Mouse (Mus musculus): ENCODE results near the gene Urah. TPM values are rescaled to one million over a fixed set of nuclear protein-coding genes. Genes with fewer than 3 reads are reported as not detected.
A peak's percentile ranks its signal among the peaks of the same experiment; 100 is the strongest.

Gene Urah
- polyA plus RNA-seq, 1 experiment from 2014 or later = 38.8 TPM

- Histone ChIP-seq H3K4me2 (replicated peaks) (no peak overlapping the region), H3K9ac (no peak overlapping the region), H3K4me1 (peaks cover 12% of the 10 kb centered on the region), H3K4me3 (replicated peaks) (no peak overlapping the region), H3K9me3 (replicated peaks) (no peaks in the 10 kb centered on the region), H3K27ac (replicated peaks) (no peak overlapping the region), H3K27me3 (no peaks in the 10 kb centered on the region), H3K36me3 (peaks cover 14% of the 10 kb centered on the region; the same call in 1 of the 2 replicates)
- WGBS = 89% methylated on average over 7 of the region's 7 CpGs
- ATAC-seq (ENCODE audit: insufficient number of reproducible peaks, low FRiP score, low TSS enrichment, low read depth) = no peak
Measured at GRCm38 (mm10) chr7:140879355-140879754, 44.5 kb downstream of the Urah start.

DNA sequence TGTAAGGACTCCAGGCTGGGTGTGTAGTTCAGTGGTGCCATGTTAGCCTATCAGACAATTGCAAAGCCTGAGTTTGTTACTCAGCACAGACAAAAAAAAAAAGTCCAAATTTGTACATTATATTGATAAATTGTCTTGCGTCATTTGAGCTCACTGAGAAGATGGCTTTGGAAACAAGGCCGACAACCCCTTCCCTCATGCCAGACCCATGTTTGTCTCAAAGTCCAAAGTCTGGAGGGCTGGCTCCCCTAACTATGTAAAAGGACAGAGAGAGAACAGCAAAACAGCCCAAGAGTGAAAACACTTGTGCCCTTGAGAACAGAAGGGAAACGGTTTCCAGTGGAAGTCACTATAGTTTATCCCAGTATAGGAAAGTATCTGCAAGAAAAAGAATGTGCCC lies 45.6 kb downstream of the Urah start:
- Histone ChIP-seq H3K9me3 (replicated peaks) (no peaks in the 10 kb centered on the region), H3K27me3 (no peaks in the 10 kb centered on the region), H3K4me3 (replicated peaks) (no peak overlapping the region), H3K36me3 (peaks cover 7% of the 10 kb centered on the region; the same call in 1 of the 2 replicates), H3K4me2 (replicated peaks) (0 out of 2 replicates have a peak overlapping the region, but pooled peaks have one; percentile 56), H3K4me1 (peaks cover 12% of the 10 kb centered on the region), H3K9ac (no peak overlapping the region), H3K27ac (replicated peaks) (no peak overlapping the region)
- ATAC-seq (ENCODE audit: insufficient number of reproducible peaks, low FRiP score, low TSS enrichment, low read depth) = no peak
- 77% methylated on average over 3 of the region's 3 CpGs for WGBS

DNA sequence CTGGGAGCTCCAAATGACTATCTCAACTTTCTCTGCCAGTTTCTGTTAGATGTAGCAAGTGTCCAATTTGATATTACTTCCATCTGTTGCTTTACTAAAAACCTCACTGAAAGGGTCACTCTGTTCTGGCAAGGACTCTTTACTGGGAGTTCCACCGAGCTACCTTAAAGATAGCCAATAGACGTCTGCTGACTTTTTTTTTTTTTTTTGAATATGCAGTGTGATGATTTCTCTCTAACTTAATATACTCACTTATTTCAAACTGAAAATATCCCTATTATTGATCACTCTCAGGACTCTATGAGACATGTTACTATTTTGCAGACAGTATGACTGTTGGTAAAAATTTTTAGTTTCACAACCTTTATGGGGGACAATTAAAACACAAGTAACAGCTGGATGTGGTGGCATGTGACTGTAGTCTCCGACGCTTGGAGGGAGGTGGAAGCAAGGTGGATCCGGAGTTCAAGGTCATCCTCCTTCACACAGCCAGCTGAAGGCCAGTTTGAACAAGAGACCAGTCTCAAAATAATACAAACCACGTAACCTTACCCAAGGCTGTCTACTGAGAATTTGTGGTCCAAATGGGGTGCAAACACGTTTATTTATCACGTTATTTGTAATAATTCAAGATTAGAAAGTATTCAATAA lies 46.2 kb downstream of the Urah start:
- WGBS = 17% methylated on average over 8 of the region's 8 CpGs
- H3K9ac ChIP-seq = peak overlapping the region; percentile 89
- peaks cover 7% of the 10 kb centered on the region for H3K36me3 ChIP-seq
- H3K4me3 ChIP-seq (replicated peaks) = peak overlapping the region; percentile 93
- H3K9me3 ChIP-seq (replicated peaks) = no peaks in the 10 kb centered on the region
- H3K4me1 ChIP-seq = peaks cover 12% of the 10 kb centered on the region
- H3K27me3 ChIP-seq = no peaks in the 10 kb centered on the region
- no peak for ATAC-seq (ENCODE audit: insufficient number of reproducible peaks, low FRiP score, low TSS enrichment, low read depth)
- no peak overlapping the region for H3K27ac ChIP-seq (replicated peaks)
- peak overlapping the region; percentile 56 for H3K4me2 ChIP-seq (replicated peaks)

GRCm38 (mm10) chr7:140881696-140882468 lies 47.1 kb downstream of the Urah start, which contains the start of the genes Psmd13 and Sirt3:
Gene Psmd13 (plus strand): TSS chr7:140881968.
Gene Sirt3 (minus strand): TSS chr7:140882309.
- Histone ChIP-seq H3K9ac (peak within 1 kb of the TSS; percentile 89), H3K27ac (replicated peaks) (peak within 1 kb of the TSS; percentile 70), H3K4me2 (replicated peaks) (peak within 1 kb of the TSS; percentile 56), H3K36me3 (peaks cover 13% of the 10 kb centered on the region), H3K4me1 (peaks cover 12% of the 10 kb centered on the region), H3K27me3 (no peaks in the 10 kb centered on the region), H3K9me3 (replicated peaks) (no peaks in the 10 kb centered on the region), H3K4me3 (replicated peaks) (peak within 1 kb of the TSS; percentile 93)
- under 1% methylated on average over 59 of the region's 59 CpGs for WGBS
- peak; percentile 95 for ATAC-seq (ENCODE audit: insufficient number of reproducible peaks, low FRiP score, low TSS enrichment, low read depth)

DNA sequence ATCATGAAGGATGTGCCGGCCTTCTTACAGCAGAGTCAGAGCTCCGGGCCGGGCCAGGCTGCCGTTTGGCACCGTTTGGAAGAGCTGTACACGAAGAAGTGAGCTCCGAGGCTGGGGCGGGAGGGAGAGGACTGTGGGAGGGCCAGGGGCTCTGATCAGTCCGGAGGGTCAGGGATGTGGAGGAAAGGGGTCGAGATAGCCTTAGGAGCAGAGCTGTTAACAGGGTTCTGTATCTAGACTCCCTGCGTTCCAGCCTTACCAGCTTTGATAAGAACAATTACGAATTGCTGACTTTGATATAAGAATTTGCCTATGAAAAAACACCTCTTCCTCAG lies 47.6 kb downstream of the Urah start:
- 1% methylated on average over 12 of the region's 12 CpGs for WGBS
- H3K36me3 ChIP-seq = peaks cover 19% of the 10 kb centered on the region
- peak; percentile 39 for ATAC-seq (ENCODE audit: insufficient number of reproducible peaks, low FRiP score, low TSS enrichment, low read depth)
- peak overlapping the region; percentile 93 for H3K4me3 ChIP-seq (replicated peaks)
- no peaks in the 10 kb centered on the region for H3K9me3 ChIP-seq (replicated peaks)
- H3K9ac ChIP-seq = peak overlapping the region; percentile 89
- peaks cover 12% of the 10 kb centered on the region for H3K4me1 ChIP-seq
- H3K27ac ChIP-seq (replicated peaks) = peak overlapping the region; percentile 70
- no peaks in the 10 kb centered on the region for H3K27me3 ChIP-seq
- peak overlapping the region; percentile 56 for H3K4me2 ChIP-seq (replicated peaks)

Other genes starting within 250 kb of the Urah start
- not detected in 2 replicates for gene Olfr46, start 233.7 kb upstream of the Urah start, polyA plus RNA-seq (2015; fragmentation: Nextera tagmentation; extraction: Ambion mirVana)
- not detected in 2 replicates for gene Olfr61, start 206.0 kb upstream of the Urah start, polyA plus RNA-seq (2015; fragmentation: Nextera tagmentation; extraction: Ambion mirVana)
- not detected in 2 replicates for gene Olfr53, start 188.6 kb upstream of the Urah start, polyA plus RNA-seq (2015; fragmentation: Nextera tagmentation; extraction: Ambion mirVana)
- gene Olfr539, start 175.1 kb upstream of the Urah start, polyA plus RNA-seq (2015; fragmentation: Nextera tagmentation; extraction: Ambion mirVana) = not detected in 2 replicates
- gene Olfr45, start 153.1 kb upstream of the Urah start, polyA plus RNA-seq (2015; fragmentation: Nextera tagmentation; extraction: Ambion mirVana) = not detected in 2 replicates
- not detected in 2 replicates for gene Olfr541, start 137.8 kb upstream of the Urah start, polyA plus RNA-seq (2015; fragmentation: Nextera tagmentation; extraction: Ambion mirVana)
- gene Cyp2e1, start 71.3 kb upstream of the Urah start, polyA plus RNA-seq (2015; fragmentation: Nextera tagmentation; extraction: Ambion mirVana) = not detected in 2 replicates
- 0.19 TPM in 1 of 2 replicates, not detected in the other for gene Syce1, start 47.2 kb upstream of the Urah start, polyA plus RNA-seq (2015; fragmentation: Nextera tagmentation; extraction: Ambion mirVana)
- 0.56 and 0.87 TPM in 2 replicates for gene Zfp941, start 12.8 kb upstream of the Urah start, polyA plus RNA-seq (2015; fragmentation: Nextera tagmentation; extraction: Ambion mirVana)
- gene Scgb1c1, start 10.5 kb downstream of the Urah start, polyA plus RNA-seq (2015; fragmentation: Nextera tagmentation; extraction: Ambion mirVana) = 2.3 and 8.5 TPM in 2 replicates
- 0.20 and 0.48 TPM in 2 replicates for gene Odf3, start 12.8 kb downstream of the Urah start, polyA plus RNA-seq (2015; fragmentation: Nextera tagmentation; extraction: Ambion mirVana)
- gene Gm45785, start 21.3 kb downstream of the Urah start, polyA plus RNA-seq (2015; fragmentation: Nextera tagmentation; extraction: Ambion mirVana) = not detected in 2 replicates
- 78.8 and 86.1 TPM in 2 replicates for gene Ric8a, start 21.9 kb downstream of the Urah start, polyA plus RNA-seq (2015; fragmentation: Nextera tagmentation; extraction: Ambion mirVana)
- 64.2 and 67.5 TPM in 2 replicates for gene Bet1l, start 22.6 kb downstream of the Urah start, polyA plus RNA-seq (2015; fragmentation: Nextera tagmentation; extraction: Ambion mirVana)
- 206 and 209 TPM in 2 replicates for gene Psmd13, start 47.0 kb downstream of the Urah start, polyA plus RNA-seq (2015; fragmentation: Nextera tagmentation; extraction: Ambion mirVana)
- 25.1 and 27.4 TPM in 2 replicates for gene Sirt3, start 47.3 kb downstream of the Urah start, polyA plus RNA-seq (2015; fragmentation: Nextera tagmentation; extraction: Ambion mirVana)
- 23.3 and 34.9 TPM in 2 replicates for gene Cox8b, start 65.4 kb downstream of the Urah start, polyA plus RNA-seq (2015; fragmentation: Nextera tagmentation; extraction: Ambion mirVana)
- 0.07 and 0.25 TPM in 2 replicates for gene Nlrp6, start 85.9 kb downstream of the Urah start, polyA plus RNA-seq (2015; fragmentation: Nextera tagmentation; extraction: Ambion mirVana)
- gene Pgghg, start 106.4 kb downstream of the Urah start, polyA plus RNA-seq (2015; fragmentation: Nextera tagmentation; extraction: Ambion mirVana) = 26.3 and 29.0 TPM in 2 replicates
- gene Ifitm5, start 115.3 kb downstream of the Urah start, polyA plus RNA-seq (2015; fragmentation: Nextera tagmentation; extraction: Ambion mirVana) = 110 and 112 TPM in 2 replicates
- gene Gm45717, start 120.9 kb downstream of the Urah start, polyA plus RNA-seq (2015; fragmentation: Nextera tagmentation; extraction: Ambion mirVana) = 0.96 TPM in 1 of 2 replicates, not detected in the other
- gene Ifitm2, start 121.0 kb downstream of the Urah start, polyA plus RNA-seq (2015; fragmentation: Nextera tagmentation; extraction: Ambion mirVana) = 1,542 and 1,589 TPM in 2 replicates
- gene Ifitm1, start 132.2 kb downstream of the Urah start, polyA plus RNA-seq (2015; fragmentation: Nextera tagmentation; extraction: Ambion mirVana) = 126 and 137 TPM in 2 replicates
- gene Ifitm3, start 175.8 kb downstream of the Urah start, polyA plus RNA-seq (2015; fragmentation: Nextera tagmentation; extraction: Ambion mirVana) = 197 and 204 TPM in 2 replicates
- 2.7 and 2.8 TPM in 2 replicates for gene Ifitm6, start 182.9 kb downstream of the Urah start, polyA plus RNA-seq (2015; fragmentation: Nextera tagmentation; extraction: Ambion mirVana)
- gene Gm17387, start 194.1 kb downstream of the Urah start, polyA plus RNA-seq (2015; fragmentation: Nextera tagmentation; extraction: Ambion mirVana) = not detected in 2 replicates
- gene B4galnt4, start 226.1 kb downstream of the Urah start, polyA plus RNA-seq (2015; fragmentation: Nextera tagmentation; extraction: Ambion mirVana) = 12.0 and 15.1 TPM in 2 replicates
- gene Pkp3, start 243.2 kb downstream of the Urah start, polyA plus RNA-seq (2015; fragmentation: Nextera tagmentation; extraction: Ambion mirVana) = 115 and 118 TPM in 2 replicates